Mouse (Mus musculus): ENCODE measurements around the gene Pcx. TPM values are rescaled to one million over a fixed set of nuclear protein-coding genes. Genes with fewer than 3 reads are reported as not detected.
"Not testable (repeated sequence)": the region's sequence is repeated elsewhere in the genome, so short reads cannot be mapped to it uniquely, and the experiment has no call there.

The Pcx gene
- polyA plus RNA-seq, 1 experiment, result 59.7 TPM

GRCm38 (mm10) chr19:4578799-4579198, 68.5 kb downstream of the Pcx start:
- WGBS, result 6% methylated on average over 2 of the region's 2 CpGs
- no peak overlapping the region for H3K27ac ChIP-seq (ENCODE audit: insufficient read depth, low read length)
- no peaks in the 10 kb centered on the region for H3K27me3 ChIP-seq (ENCODE audit: control insufficient read depth, insufficient read depth, low read length)
- no peak for TF ChIP-seq POLR2A (IDR thresholded peaks at IDR 0.05; ENCODE audit: borderline replicate concordance, insufficient read depth, low read length)
- no peak for TF ChIP-seq CTCF (IDR thresholded peaks at IDR 0.05; ENCODE audit: borderline replicate concordance, insufficient read depth, low read depth, low read length)
- DNase-seq, result peak; percentile 53 to 81
- H3K4me3 ChIP-seq (replicated peaks; ENCODE audit: insufficient read depth, low read depth, low read length), result no peak overlapping the region
- H3K4me1 ChIP-seq (ENCODE audit: control insufficient read depth, insufficient read depth, low read length), result peaks cover 9% of the 10 kb centered on the region; the same call in 1 of the 2 replicates

GRCm38 (mm10) chr19:4579296-4579695, 69.0 kb downstream of the Pcx start:
- TF ChIP-seq CTCF (IDR thresholded peaks at IDR 0.05; ENCODE audit: borderline replicate concordance, insufficient read depth, low read depth, low read length), result no peak
- TF ChIP-seq POLR2A (IDR thresholded peaks at IDR 0.05; ENCODE audit: borderline replicate concordance, insufficient read depth, low read length), result no peak
- Histone ChIP-seq H3K27ac (ENCODE audit: insufficient read depth, low read length) (no peak overlapping the region), H3K4me1 (ENCODE audit: control insufficient read depth, insufficient read depth, low read length) (peaks cover 9% of the 10 kb centered on the region; the same call in 1 of the 2 replicates), H3K4me3 (replicated peaks; ENCODE audit: insufficient read depth, low read depth, low read length) (no peak overlapping the region), H3K27me3 (ENCODE audit: control insufficient read depth, insufficient read depth, low read length) (no peaks in the 10 kb centered on the region)
- WGBS, result 90% methylated on average over 5 of the region's 5 CpGs
- no peak for DNase-seq

- Histone ChIP-seq H3K4me3 (replicated peaks; ENCODE audit: insufficient read depth, low read depth, low read length) (no peak overlapping the region), H3K27me3 (ENCODE audit: control insufficient read depth, insufficient read depth, low read length) (no peaks in the 10 kb centered on the region), H3K27ac (ENCODE audit: insufficient read depth, low read length) (no peak overlapping the region), H3K4me1 (ENCODE audit: control insufficient read depth, insufficient read depth, low read length) (peaks cover under 1% of the 10 kb centered on the region; the same call in 1 of the 2 replicates)
- DNase-seq, result no peak
- TF ChIP-seq CTCF (IDR thresholded peaks at IDR 0.05; ENCODE audit: borderline replicate concordance, insufficient read depth, low read depth, low read length) (no peak), POLR2A (IDR thresholded peaks at IDR 0.05; ENCODE audit: borderline replicate concordance, insufficient read depth, low read length) (no peak)
- 15% methylated on average over 2 of the region's 2 CpGs for WGBS
Observed at GRCm38 (mm10) chr19:4583856-4584255, 73.6 kb downstream of the Pcx start.

- not testable (repeated sequence) for H3K27ac ChIP-seq (ENCODE audit: insufficient read depth, low read length); H3K27me3 ChIP-seq (ENCODE audit: control insufficient read depth, insufficient read depth, low read length); DNase-seq; H3K4me1 ChIP-seq (ENCODE audit: control insufficient read depth, insufficient read depth, low read length); H3K4me3 ChIP-seq (replicated peaks; ENCODE audit: insufficient read depth, low read depth, low read length)
Observed at GRCm38 (mm10) chr19:4586783-4587182, 76.5 kb downstream of the Pcx start.

GRCm38 (mm10) chr19:4587426-4587825, 77.2 kb downstream of the Pcx start:
- 75% methylated on average over 2 of the region's 2 CpGs for WGBS
- Histone ChIP-seq H3K4me1 (ENCODE audit: control insufficient read depth, insufficient read depth, low read length) (no peaks in the 10 kb centered on the region), H3K27me3 (ENCODE audit: control insufficient read depth, insufficient read depth, low read length) (no peaks in the 10 kb centered on the region), H3K4me3 (replicated peaks; ENCODE audit: insufficient read depth, low read depth, low read length) (no peak overlapping the region), H3K27ac (ENCODE audit: insufficient read depth, low read length) (no peak overlapping the region)
- no peak for DNase-seq
- TF ChIP-seq POLR2A (IDR thresholded peaks at IDR 0.05; ENCODE audit: borderline replicate concordance, insufficient read depth, low read length), result no peak
- no peak for TF ChIP-seq CTCF (IDR thresholded peaks at IDR 0.05; ENCODE audit: borderline replicate concordance, insufficient read depth, low read depth, low read length)

- no peak for TF ChIP-seq POLR2A (IDR thresholded peaks at IDR 0.05; ENCODE audit: borderline replicate concordance, insufficient read depth, low read length)
- no peak for TF ChIP-seq CTCF (IDR thresholded peaks at IDR 0.05; ENCODE audit: borderline replicate concordance, insufficient read depth, low read depth, low read length)
Observed at GRCm38 (mm10) chr19:4588430-4588829, 78.2 kb downstream of the Pcx start.

GRCm38 (mm10) chr19:4589081-4589480, 78.8 kb downstream of the Pcx start:
- WGBS, result 58% methylated on average over 1 of the region's 1 CpGs
- Histone ChIP-seq H3K4me3 (replicated peaks; ENCODE audit: insufficient read depth, low read depth, low read length) (no peak overlapping the region), H3K4me1 (ENCODE audit: control insufficient read depth, insufficient read depth, low read length) (no peaks in the 10 kb centered on the region), H3K27me3 (ENCODE audit: control insufficient read depth, insufficient read depth, low read length) (no peaks in the 10 kb centered on the region), H3K27ac (ENCODE audit: insufficient read depth, low read length) (no peak overlapping the region)
- TF ChIP-seq POLR2A (IDR thresholded peaks at IDR 0.05; ENCODE audit: borderline replicate concordance, insufficient read depth, low read length), result no peak
- TF ChIP-seq CTCF (IDR thresholded peaks at IDR 0.05; ENCODE audit: borderline replicate concordance, insufficient read depth, low read depth, low read length), result peak; percentile 62
- peak in 1 of 2 experiments; percentile 29 for DNase-seq

More at GRCm38 (mm10) chr19:4588430-4588829, 78.2 kb downstream of the Pcx start:
- H3K4me1 ChIP-seq (ENCODE audit: control insufficient read depth, insufficient read depth, low read length), result no peaks in the 10 kb centered on the region
- 78% methylated on average over 3 of the region's 3 CpGs for WGBS
- no peak overlapping the region for H3K27ac ChIP-seq (ENCODE audit: insufficient read depth, low read length)
- no peak overlapping the region for H3K4me3 ChIP-seq (replicated peaks; ENCODE audit: insufficient read depth, low read depth, low read length)
- DNase-seq, result no peak
- no peaks in the 10 kb centered on the region for H3K27me3 ChIP-seq (ENCODE audit: control insufficient read depth, insufficient read depth, low read length)

GRCm38 (mm10) chr19:4590025-4590424, 79.8 kb downstream of the Pcx start:
- Histone ChIP-seq H3K4me1 (ENCODE audit: control insufficient read depth, insufficient read depth, low read length) (no peaks in the 10 kb centered on the region), H3K27me3 (ENCODE audit: control insufficient read depth, insufficient read depth, low read length) (no peaks in the 10 kb centered on the region), H3K27ac (ENCODE audit: insufficient read depth, low read length) (no peak overlapping the region), H3K4me3 (replicated peaks; ENCODE audit: insufficient read depth, low read depth, low read length) (no peak overlapping the region)
- no peak for DNase-seq
- TF ChIP-seq CTCF (IDR thresholded peaks at IDR 0.05; ENCODE audit: borderline replicate concordance, insufficient read depth, low read depth, low read length), result no peak
- no peak for TF ChIP-seq POLR2A (IDR thresholded peaks at IDR 0.05; ENCODE audit: borderline replicate concordance, insufficient read depth, low read length)
- 93% methylated on average over 3 of the region's 3 CpGs for WGBS

Measured in cerebellum, adult 2 months (tissue).